Mouse (Mus musculus) liver, postnatal 0 days (tissue): Measurements from ENCODE around the gene Krtap11-1.

ENCODE experiments used
- CTCF ChIP-seq: sonication (generic); IDR thresholded peaks from 2 replicates; pipeline ENCODE4 v1.5.1; 2016; ENCODE audit warnings: antibody characterized with exemption, low read depth
- EP300 ChIP-seq: IDR thresholded peaks from 2 replicates; pipeline ENCODE4 v1.6.1; 2016; ENCODE audit warnings: antibody characterized with exemption, low read depth, mild to moderate bottlenecking

- TF ChIP-seq CTCF (no peak), EP300 (no peak)
Observed at GRCm38 (mm10) chr16:89613726-89614125, 42.7 kb upstream of the Krtap11-1 start.
